Mouse (Mus musculus) Patski (cell line): ENCODE data around the gene Snn. TPM values are rescaled to one million over a fixed set of nuclear protein-coding genes. Genes with fewer than 3 reads are reported as not detected.

Source experiments
- ATAC-seq: fragments of 100-300 bp; one replicate; pipeline ENCODE4 v1.8.0; 2021
- CTCF ChIA-PET: fragments of 350-600 bp; sonication (Branson Sonifier 250); formaldehyde crosslinking; loops from one replicate; lab custom pipeline; 2022; ENCODE audit warnings: inconsistent platforms; lab: Charles Lee
- POLR2A ChIA-PET: fragments of 350-600 bp; sonication (Branson Sonifier 250); formaldehyde crosslinking; loops from one replicate; lab custom pipeline; 2022; ENCODE audit warnings: antibody characterized with exemption, inconsistent platforms; lab: Charles Lee
- DNase-seq: peaks from one replicate; pipeline ENCODE4 v3.0.0-alpha.2; 2011; ENCODE audit warnings: low read depth, low spot score
- H3K27me3 ChIP-seq: fragments of 371-371 bp; one replicate; pipeline ENCODE4 v1.5.1; 2021
- CTCF ChIP-seq: fragments of 100-300 bp; IDR thresholded peaks from one replicate; pipeline ENCODE4 v1.5.1; 2021
- in situ Hi-C: fragments of 300-500 bp; cut with MboI; formaldehyde crosslinking; loops from 3 replicates; pipeline ENCODE4 v1.11.1; 2018; ENCODE audit warnings: low pct_unique_long_range_greater_than_20kb, mixed read lengths
- polyA plus RNA-seq: library from polyadenylated mRNA; unstranded; gene quantifications from one replicate; pipeline ENCODE4 v1.2.3, GENCODE M21; 2021

Gene Snn
- polyA plus RNA-seq, 1 experiment from 2014 or later = 105 TPM

DNA sequence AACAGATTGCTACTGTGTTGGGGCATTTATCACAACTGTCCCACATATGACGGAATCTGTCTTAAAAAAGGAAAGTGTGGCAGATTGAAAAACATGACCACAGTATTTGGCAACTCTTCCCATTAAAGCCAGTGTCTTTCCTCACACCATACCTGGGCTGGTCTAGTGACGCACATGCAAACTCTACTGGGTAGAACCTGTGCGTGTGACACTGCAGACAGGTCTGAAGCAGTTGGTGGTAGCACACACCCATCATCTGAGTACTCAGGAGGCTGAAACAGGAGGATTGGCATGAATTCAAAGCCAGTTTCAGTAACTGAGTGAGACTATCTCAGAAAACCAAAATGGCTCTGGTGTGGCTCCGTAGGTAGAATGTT, 38.6 kb upstream of the Snn start:
- DNase-seq (no peak), ATAC-seq (no peak)
- ChIA-PET POLR2A (interaction anchor here (1.5 kb wide), 1 partner anchor 30 kb away, joined by 5 read pairs; no protein-coding TSS in a partner anchor), CTCF (interaction anchor here (1.0 to 3.0 kb wide), 6 partner anchors 9 to 54 kb away, joined by 3 to 11 read pairs (median 4); no protein-coding TSS in a partner anchor)
- in situ Hi-C loops = loop anchor here (5.0 kb wide), 1 partner anchor 35 kb away; no protein-coding TSS in a partner anchor
- TF ChIP-seq CTCF = no peak
- H3K27me3 ChIP-seq = no peaks in the 10 kb centered on the region

DNA sequence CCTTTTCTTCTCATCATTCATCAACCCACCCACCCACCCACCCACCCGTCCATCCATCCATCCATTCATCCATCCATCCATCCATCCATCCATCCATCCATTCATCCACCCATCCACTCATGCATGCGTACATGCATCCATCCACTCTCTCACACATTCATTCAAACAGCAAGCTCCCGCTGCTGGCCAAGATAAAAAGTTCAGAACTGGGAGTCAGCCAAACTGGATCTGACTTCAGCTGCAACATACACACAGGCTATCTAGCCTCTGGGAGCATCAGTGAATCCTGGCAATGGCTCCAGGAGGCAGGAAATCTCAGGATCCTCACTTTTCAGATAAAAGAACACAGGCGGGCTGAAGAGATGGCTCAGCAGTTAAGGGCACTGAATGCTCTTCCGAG, 37.1 kb upstream of the Snn start:
- ChIA-PET CTCF (interaction anchor here (1.0 to 1.9 kb wide), 6 partner anchors 11 to 32 kb away, joined by 3 to 9 read pairs (median 3); no protein-coding TSS in a partner anchor), POLR2A (interaction anchor here (0.5 to 3.2 kb wide), 3 partner anchors 15 to 31 kb away, joined by 3 to 16 read pairs (median 9); no protein-coding TSS in a partner anchor)
- no peak for ATAC-seq
- DNase-seq = no peak
- H3K27me3 ChIP-seq = no peaks in the 10 kb centered on the region
- TF ChIP-seq CTCF = no peak
- in situ Hi-C loops = loop anchor here (5.0 kb wide), 1 partner anchor 36 kb away; no protein-coding TSS in a partner anchor

DNA sequence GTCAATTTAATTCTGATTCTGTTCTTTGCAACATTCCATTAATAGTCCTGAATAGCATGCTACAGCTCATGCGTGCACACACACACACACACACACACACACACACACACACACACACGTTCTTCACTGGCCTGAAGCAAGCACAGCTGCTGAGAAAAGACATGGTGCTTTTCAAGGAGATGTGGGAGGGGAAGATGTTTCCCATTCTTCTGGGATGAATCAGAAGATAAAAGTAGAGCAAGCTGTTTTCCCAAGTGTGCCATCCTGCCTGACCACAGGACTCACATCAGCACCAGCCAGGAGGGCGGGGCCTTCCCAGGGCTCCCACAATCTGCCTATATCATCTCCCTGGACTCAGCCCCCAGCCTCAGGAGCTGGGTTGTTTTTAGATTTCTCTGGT, 35.9 kb upstream of the Snn start:
- in situ Hi-C loops = loop anchor here (5.0 to 25.0 kb wide), 2 partner anchors 38 to 463 kb away; no protein-coding TSS in a partner anchor

GRCm38 (mm10) chr16:11028206-11028605, 32.5 kb upstream of the Snn start:
- ChIA-PET CTCF (interaction anchor here (1.3 kb wide), 1 partner anchor 58 kb away, joined by 3 read pairs; no protein-coding TSS in a partner anchor), POLR2A (no interaction called here)
- no peak for TF ChIP-seq CTCF
- in situ Hi-C loops = loop anchor here (25.0 kb wide), 1 partner anchor 466 kb away; no protein-coding TSS in a partner anchor
- H3K27me3 ChIP-seq = no peaks in the 10 kb centered on the region
- ATAC-seq (no peak), DNase-seq (no peak)

More for the DNA sequence above, 35.9 kb upstream of the Snn start:
- peak; percentile 82 for ATAC-seq
- H3K27me3 ChIP-seq = no peaks in the 10 kb centered on the region
- DNase-seq = peak; percentile 85
- CTCF ChIA-PET = interaction anchor here (1.1 to 1.9 kb wide), 4 partner anchors 10 to 33 kb away, joined by 3 to 9 read pairs (median 4); no protein-coding TSS in a partner anchor
- no peak for TF ChIP-seq CTCF
- POLR2A ChIA-PET = interaction anchor here (0.6 to 3.2 kb wide), 5 partner anchors 10 to 153 kb away, joined by 3 to 16 read pairs (median 3); no protein-coding TSS in a partner anchor

GRCm38 (mm10) chr16:11030844-11031243, 29.9 kb upstream of the Snn start:
- ChIA-PET CTCF (interaction anchor here (1.4 kb wide), 1 partner anchor 151 kb away, joined by 4 read pairs; no protein-coding TSS in a partner anchor), POLR2A (interaction anchor here (1.3 kb wide), 1 partner anchor 23 kb away, joined by 3 read pairs; no protein-coding TSS in a partner anchor)
- ATAC-seq (no peak), DNase-seq (no peak)
- no peak for TF ChIP-seq CTCF
- H3K27me3 ChIP-seq = no peaks in the 10 kb centered on the region
- in situ Hi-C loops = loop anchor here (5.0 to 25.0 kb wide), 3 partner anchors 154 to 469 kb away; no protein-coding TSS in a partner anchor

DNA sequence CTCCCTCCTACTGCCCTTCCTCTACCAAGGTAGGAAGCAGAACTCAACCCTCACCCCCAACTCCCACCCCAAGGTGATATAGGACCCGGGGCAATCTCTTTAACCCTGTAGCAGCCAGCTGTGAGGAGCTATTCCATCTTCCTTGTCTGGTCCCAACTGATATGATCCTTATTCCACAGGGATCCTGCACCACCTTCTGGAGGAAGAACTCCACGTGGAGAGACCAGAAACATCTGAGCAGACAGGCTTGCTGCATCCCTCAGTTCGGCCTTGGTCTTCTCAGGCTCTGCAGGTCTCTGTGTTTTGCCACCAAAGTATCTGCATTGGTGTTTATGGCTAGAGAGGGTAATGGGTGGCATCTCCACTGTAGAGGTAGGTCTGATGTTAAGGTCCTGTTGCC, 29.4 kb upstream of the Snn start:
- DNase-seq (no peak), ATAC-seq (no peak)
- in situ Hi-C loops = loop anchor here (5.0 to 25.0 kb wide), 3 partner anchors 154 to 469 kb away; no protein-coding TSS in a partner anchor
- no peak for TF ChIP-seq CTCF
- ChIA-PET CTCF (interaction anchor here (1.4 kb wide), 1 partner anchor 151 kb away, joined by 4 read pairs; no protein-coding TSS in a partner anchor), POLR2A (no interaction called here)
- no peaks in the 10 kb centered on the region for H3K27me3 ChIP-seq

DNA sequence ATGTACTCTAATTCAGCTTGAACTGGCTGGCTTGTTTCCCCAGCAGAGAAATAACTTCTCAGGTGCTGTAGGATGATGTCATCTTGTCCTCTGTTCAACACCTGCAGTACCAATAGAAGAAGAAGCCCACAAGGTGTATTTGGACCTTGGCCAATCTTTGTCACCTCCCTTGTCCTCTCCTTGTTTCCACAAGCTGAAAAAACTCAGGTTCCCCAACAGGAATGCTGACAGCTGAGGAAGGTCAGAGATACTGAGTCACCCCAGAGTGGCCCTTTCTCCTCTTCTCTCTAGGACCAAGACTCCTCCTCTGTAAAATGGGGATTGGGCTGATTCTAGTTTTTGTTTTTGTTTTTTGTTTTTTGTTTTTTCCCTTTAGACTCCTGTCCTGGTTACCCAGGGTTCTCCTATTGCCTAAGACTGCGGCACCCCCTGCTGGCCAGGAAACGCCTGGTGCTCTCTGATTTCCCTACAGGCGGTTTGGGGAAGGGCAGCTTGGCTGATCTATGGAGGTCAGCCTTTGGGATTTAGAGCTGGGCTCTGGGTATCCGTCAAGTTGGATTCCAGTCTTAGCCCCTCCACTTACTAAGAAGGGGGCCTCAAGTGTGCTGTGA, 26.4 kb upstream of the Snn start:
- DNase-seq (no peak), ATAC-seq (peak; percentile 77)
- in situ Hi-C loops = loop anchor here (5.0 to 25.0 kb wide), 3 partner anchors 157 to 472 kb away; no protein-coding TSS in a partner anchor
- ChIA-PET CTCF (interaction anchor here (0.7 to 4.5 kb wide), 35 partner anchors 10 to 159 kb away, joined by 3 to 122 read pairs (median 5); partner anchors contain the start of gene Snn), POLR2A (interaction anchor here (0.5 to 1.4 kb wide), 7 partner anchors 9 to 154 kb away, joined by 3 to 5 read pairs (median 3); no protein-coding TSS in a partner anchor)
- H3K27me3 ChIP-seq = no peaks in the 10 kb centered on the region
- peak; percentile 99 for TF ChIP-seq CTCF

- in situ Hi-C loops = loop anchor here (5.0 to 25.0 kb wide), 3 partner anchors 77 to 473 kb away; no protein-coding TSS in a partner anchor
- ATAC-seq (no peak), DNase-seq (no peak)
- no peak for TF ChIP-seq CTCF
- H3K27me3 ChIP-seq = no peaks in the 10 kb centered on the region
- CTCF ChIA-PET = interaction anchor here (0.9 to 4.5 kb wide), 32 partner anchors 11 to 160 kb away, joined by 3 to 122 read pairs (median 5); partner anchors contain the start of genes Snn and Txndc11
- POLR2A ChIA-PET = interaction anchor here (1.0 to 1.5 kb wide), 3 partner anchors 28 to 157 kb away, joined by 3 to 5 read pairs (median 5); no protein-coding TSS in a partner anchor
Observed at GRCm38 (mm10) chr16:11035273-11035672, 25.5 kb upstream of the Snn start.

GRCm38 (mm10) chr16:11035790-11036431, 24.8 kb upstream of the Snn start:
- in situ Hi-C loops = loop anchor here (5.0 to 25.0 kb wide), 3 partner anchors 76 to 474 kb away; no protein-coding TSS in a partner anchor
- TF ChIP-seq CTCF = peak; percentile 93
- no peaks in the 10 kb centered on the region for H3K27me3 ChIP-seq
- CTCF ChIA-PET = interaction anchor here (0.7 to 4.5 kb wide), 24 partner anchors 15 to 161 kb away, joined by 3 to 122 read pairs (median 5); partner anchors contain the start of genes Snn and Txndc11
- peak; percentile 56 for ATAC-seq
- DNase-seq = no peak
- POLR2A ChIA-PET = interaction anchor here (1.0 to 1.5 kb wide), 3 partner anchors 27 to 158 kb away, joined by 3 to 5 read pairs (median 3); no protein-coding TSS in a partner anchor
